Mouse (Mus musculus) heart, adult 2 months (tissue): ENCODE results near the gene Ift88.

Source experiments
- CTCF ChIP-seq: fragments of 200-600 bp; IDR thresholded peaks from 2 replicates; pipeline ENCODE4 v1.8.1; 2022; ENCODE audit warnings: antibody characterized with exemption, mild to moderate bottlenecking, moderate library complexity
- EP300 ChIP-seq: fragments of 200-500 bp; IDR thresholded peaks from 2 replicates; pipeline ENCODE4 v1.6.1; 2011; ENCODE audit warnings: low read depth, low read length, control low read depth; ENCODE audit not compliant: insufficient read depth
- POLR2A ChIP-seq: fragments of 200-500 bp; IDR thresholded peaks from 2 replicates; pipeline ENCODE4 v1.6.1; 2011; ENCODE audit warnings: mild to moderate bottlenecking, low read depth, low read length, control low read depth; ENCODE audit not compliant: insufficient read depth

GRCm38 (mm10) chr14:57459883-57460282, 36.0 kb downstream of the Ift88 start:
- TF ChIP-seq CTCF (no peak), POLR2A (no peak), EP300 (no peak)
